Mouse (Mus musculus) heart, adult 8-10 months (tissue): ENCODE data around the gene Bdkrb2. TPM values are rescaled to one million over a fixed set of nuclear protein-coding genes. Genes with fewer than 3 reads are reported as not detected.

Source experiments
- total RNA-seq, 4 experiments: library from RNA; stranded (reverse); gene quantifications; 2 replicates each; pipeline ENCODE4 v1.2.4; 2022

The Bdkrb2 gene
- total RNA-seq, 4 experiments from 2014 or later = 0.26 to 0.44 (median 0.33) TPM

Other genes with a start within 250 kb of the Bdkrb2 start
- gene Tunar, start 229.4 kb upstream of the Bdkrb2 start, total RNA-seq = under 1 TPM in 2 of 4 experiments, not detected in 2; 0.19 to 0.22 TPM
- gene D430019H16Rik, start 109.4 kb upstream of the Bdkrb2 start, total RNA-seq = under 1 TPM; 0.11 to 0.41 (median 0.13) TPM
- not detected for gene Bdkrb1, start 39.9 kb downstream of the Bdkrb2 start, total RNA-seq
- gene Gskip, start 121.6 kb downstream of the Bdkrb2 start, total RNA-seq = 1 to 10 TPM; 6.5 to 9.8 (median 7.4) TPM
- gene Atg2b, start 122.0 kb downstream of the Bdkrb2 start, total RNA-seq = 10 to 100 TPM; 17.2 to 21.6 (median 18.5) TPM
- gene Ak7, start 142.8 kb downstream of the Bdkrb2 start, total RNA-seq = not detected
- gene Papola, start 221.5 kb downstream of the Bdkrb2 start, total RNA-seq = 100 to 1,000 TPM; 106 to 123 (median 114) TPM